Mouse (Mus musculus) layer of hippocampus, postnatal 25 days (tissue): Measurements from ENCODE around the gene Car11. TPM values are rescaled to one million over a fixed set of nuclear protein-coding genes. Genes with fewer than 3 reads are reported as not detected.
"Not testable (repeated sequence)": the region's sequence is repeated elsewhere in the genome, so short reads cannot be mapped to it uniquely, and the experiment has no call there.

Experiments used
- DNase-seq, 2 experiments: peaks; one replicate each; pipeline ENCODE4 v3.0.0; 2022; ENCODE audit warnings: mixed read lengths in 2 of 2, low spot score in 1 of 2; ENCODE audit errors: extremely low spot score in 1 of 2
- total RNA-seq, 2 experiments: library from RNA; stranded (reverse); gene quantifications; 2 replicates each; pipeline ENCODE4 v1.2.3; 2021

Gene Car11
- total RNA-seq, result 100 to 1,000 TPM; 164 to 190 TPM

GRCm38 (mm10) chr7:45699523-45700141 is at the start of gene Car11:
Gene Car11, plus strand, starts transcription at chr7:45699843.
- DNase-seq, result no peak

DNA sequence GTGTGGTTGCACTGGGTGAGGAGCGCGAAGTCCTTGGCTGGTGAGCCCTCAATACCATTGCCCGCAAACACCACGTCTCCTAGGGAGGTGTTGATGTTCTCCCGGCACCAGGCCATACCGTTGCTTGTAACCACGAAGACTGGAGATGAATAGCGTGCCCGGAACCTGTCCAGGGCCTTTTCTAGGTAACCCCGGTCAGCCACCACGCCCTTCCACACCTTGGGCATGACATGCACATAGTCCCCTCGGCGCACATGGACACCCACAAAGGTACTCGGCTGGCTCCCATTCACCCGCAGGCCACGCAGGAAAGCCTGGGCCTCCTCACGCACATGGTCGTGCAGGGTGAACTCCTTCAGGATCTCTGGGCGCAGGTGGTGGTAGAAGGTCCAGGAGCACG is 49.2 kb upstream of the Car11 start:
- not testable (repeated sequence) for DNase-seq

DNA sequence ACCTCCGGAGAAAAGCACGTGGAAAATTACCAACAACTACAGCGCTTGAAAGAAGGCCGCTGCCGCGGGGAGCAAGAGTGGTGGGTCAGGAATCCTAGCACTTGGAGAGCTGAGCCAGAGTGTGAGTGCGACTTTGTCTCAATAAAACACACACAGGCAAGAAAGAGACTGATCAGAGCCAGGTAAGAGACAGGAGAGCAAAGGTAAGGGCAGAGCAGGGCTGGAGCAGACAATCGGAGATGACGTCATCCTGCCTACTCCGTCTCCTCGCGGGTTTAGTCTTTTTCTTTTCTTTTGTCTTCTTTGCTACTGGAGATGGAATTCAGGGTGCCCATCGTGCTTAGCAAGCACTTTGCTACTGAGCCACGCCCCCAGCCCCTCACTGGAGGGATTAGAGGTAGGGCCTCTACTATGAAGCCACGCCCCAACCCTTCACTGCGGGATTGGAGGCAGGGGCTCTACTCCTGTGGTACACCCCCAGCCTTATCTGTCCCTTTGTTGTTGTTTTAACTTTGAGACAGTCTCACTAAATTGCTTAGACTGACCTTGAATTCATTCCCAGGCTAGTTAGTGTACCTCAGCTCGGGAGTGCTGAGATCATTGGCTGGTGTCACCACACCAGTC is 45.1 kb upstream of the Car11 start:
- no peak for DNase-seq

DNA sequence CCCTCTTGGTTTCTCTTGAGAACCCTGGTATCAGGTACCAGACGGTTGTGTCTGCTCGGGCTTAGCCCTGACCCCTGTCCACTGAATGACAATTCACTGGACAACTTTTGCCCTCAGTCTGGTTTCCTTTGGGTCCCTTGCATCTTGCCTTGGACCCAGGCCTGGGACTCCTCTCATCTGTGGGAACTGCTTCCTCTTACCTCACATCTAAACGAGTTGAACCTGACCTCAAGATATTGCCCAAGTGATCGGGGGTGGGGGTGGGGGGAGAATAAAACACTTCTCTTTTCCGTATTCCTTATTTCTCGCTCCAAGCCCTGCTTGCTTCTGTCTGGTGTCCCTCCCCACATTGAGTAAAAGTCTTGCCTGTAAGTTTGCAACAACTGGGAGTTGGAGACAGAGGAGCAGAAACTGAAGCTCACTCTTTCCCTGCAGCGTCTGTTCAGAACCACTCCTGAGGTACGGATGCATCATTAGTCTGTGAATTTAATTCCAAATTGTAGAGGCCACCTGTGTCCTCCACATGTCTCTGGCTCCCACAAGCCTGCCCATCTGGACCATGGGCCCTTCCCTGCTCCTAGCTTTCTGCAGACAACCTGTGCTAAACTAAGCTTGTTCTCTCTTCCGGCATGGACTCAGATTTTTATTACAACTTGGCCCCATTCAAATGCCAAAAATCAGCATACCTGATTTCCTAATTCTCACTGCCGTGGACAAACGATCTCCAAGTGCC is 38.7 kb upstream of the Car11 start:
- no peak for DNase-seq

GRCm38 (mm10) chr7:45661702-45662101 is 37.9 kb upstream of the Car11 start:
- DNase-seq, result not testable (repeated sequence)

DNA sequence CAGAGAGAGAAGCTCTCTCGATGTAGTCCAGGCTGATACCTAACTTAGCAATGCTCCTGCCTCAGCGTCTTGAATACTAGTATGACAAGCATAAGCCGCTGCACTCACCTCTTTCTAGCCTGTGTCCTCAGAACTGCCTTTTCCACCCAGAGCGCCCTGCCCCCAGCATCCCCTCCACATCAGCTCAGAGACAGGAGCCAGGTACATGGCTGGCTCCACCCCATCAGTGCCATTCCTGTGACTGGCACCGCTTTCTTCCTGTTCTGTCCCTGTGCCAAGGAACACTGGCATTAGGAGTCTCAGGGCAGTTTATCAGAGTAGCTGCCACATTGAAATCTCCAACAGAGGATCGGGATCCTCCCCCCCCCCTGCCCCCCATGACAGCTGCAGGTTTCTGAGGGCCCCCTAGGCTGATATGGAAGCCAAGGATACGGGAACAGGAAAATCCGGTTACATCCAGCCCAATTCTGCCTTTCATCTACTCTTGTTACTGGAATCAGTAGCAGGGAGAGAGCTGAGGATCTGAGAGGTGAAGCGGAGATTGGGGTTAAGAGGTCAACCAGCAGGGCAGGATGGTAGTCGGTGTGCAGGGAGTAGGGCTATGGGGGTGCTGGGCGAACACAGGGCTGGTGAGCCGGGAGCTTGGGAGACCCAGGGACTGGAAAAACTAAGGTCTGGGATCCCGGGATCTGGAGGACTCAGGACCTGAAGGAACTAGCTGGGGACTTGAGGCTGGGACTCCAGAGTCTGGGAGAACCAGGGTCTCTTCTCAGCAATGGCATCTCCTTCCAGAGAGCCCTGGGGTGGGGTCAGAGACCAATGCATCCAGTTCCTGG is 34.1 kb upstream of the Car11 start:
- DNase-seq, result no peak

GRCm38 (mm10) chr7:45666161-45666560 is 33.5 kb upstream of the Car11 start, which contains the start of gene Fut2:
Gene Fut2, minus strand, starts transcription at chr7:45666394.
- no peak for DNase-seq

- peak in 1 of 2 experiments; percentile 51 for DNase-seq
Observed at GRCm38 (mm10) chr7:45667761-45668160, 31.9 kb upstream of the Car11 start.

DNA sequence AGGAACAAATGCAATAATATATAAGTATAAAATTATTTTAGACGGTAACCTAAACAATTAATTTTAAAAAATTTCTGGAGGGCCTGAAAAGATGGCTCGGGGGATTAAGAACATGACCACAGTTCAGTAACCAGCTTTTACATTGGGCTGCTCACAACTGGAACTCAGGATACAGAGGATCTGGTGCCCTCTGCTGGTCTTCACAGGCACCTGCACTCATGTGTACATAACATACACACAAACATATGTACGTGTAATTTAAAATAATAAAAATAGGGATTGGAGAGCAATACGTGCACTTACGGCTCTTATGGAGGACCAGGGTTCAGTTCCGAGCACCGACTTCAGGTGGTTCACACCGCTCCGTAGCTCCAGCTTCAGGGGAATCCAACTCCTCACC is 30.7 kb upstream of the Car11 start:
- DNase-seq, result no peak

- DNase-seq, result no peak
Observed at GRCm38 (mm10) chr7:45677627-45678295, 21.9 kb upstream of the Car11 start.

- DNase-seq, result no peak
Observed at GRCm38 (mm10) chr7:45678513-45678912, 21.1 kb upstream of the Car11 start.

DNA sequence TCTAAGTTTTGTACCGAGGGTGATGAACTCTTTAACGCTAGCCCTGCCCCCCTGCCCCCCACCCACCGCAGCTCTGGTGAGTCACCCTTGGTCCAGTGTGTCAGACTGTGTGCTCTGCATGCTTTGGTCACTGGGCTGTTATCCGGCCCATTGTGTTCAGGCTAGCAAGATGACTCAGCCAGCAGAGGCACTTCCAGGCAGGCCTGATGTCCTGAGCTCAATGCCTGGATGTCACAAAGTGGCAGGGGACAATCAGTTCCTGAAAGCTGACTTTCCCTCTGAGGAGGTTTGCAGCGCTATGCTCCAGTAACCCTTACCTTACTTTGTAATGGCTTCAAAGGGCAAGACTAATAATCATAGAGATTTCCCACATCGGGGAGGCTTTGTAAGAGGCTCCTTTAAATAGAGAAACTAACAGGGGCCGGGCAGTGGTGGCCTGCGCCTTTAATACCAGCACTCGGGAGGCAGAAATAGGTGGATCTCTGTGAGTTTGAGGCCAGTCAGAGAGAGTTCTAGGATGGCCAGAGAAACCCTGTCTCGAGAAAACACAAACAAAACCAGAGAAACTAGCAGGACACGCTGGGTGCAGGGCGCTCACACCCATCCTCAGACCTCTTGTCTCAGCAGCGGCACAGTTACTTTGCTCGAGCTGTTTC is 19.5 kb upstream of the Car11 start:
- DNase-seq, result no peak

- no peak for DNase-seq
Observed at GRCm38 (mm10) chr7:45681046-45681736, 18.5 kb upstream of the Car11 start.

GRCm38 (mm10) chr7:45682144-45683126 is 17.2 kb upstream of the Car11 start:
- peak; percentile 83 to 93 for DNase-seq

GRCm38 (mm10) chr7:45683396-45684050 is 16.1 kb upstream of the Car11 start, which contains the start of gene Ntn5:
Gene Ntn5, plus strand, starts transcription at chr7:45684022.
- no peak for DNase-seq

- no peak for DNase-seq
Observed at GRCm38 (mm10) chr7:45685811-45686210, 13.8 kb upstream of the Car11 start.

GRCm38 (mm10) chr7:45686841-45687240 is 12.8 kb upstream of the Car11 start:
- no peak for DNase-seq
